Mouse (Mus musculus): ENCODE measurements around the gene Kncn.

Gene Kncn

DNA sequence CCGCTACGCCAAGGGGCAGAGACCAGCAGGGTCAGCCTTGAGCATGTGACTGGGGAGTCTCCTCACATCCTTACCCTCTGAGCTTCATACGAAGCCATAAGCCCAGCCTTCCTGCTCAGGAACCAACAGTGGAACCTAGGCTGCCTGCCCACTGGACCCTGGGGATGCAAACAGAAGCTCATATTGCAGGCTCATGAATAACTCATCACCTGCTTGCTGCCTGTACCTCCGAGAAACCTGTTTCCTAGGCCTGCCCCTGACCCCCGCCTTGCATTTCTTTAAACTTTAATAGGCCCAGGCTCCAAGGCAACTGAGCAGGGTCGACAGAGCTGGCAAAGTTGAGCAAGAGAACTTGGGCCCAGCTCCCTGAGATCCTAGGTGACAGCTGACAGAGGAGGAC lies at the start of gene Kncn:
Gene Kncn (plus strand): TSS at position 379 of the 400 bp plus-strand sequence.
- no peak for DNase-seq

DNA sequence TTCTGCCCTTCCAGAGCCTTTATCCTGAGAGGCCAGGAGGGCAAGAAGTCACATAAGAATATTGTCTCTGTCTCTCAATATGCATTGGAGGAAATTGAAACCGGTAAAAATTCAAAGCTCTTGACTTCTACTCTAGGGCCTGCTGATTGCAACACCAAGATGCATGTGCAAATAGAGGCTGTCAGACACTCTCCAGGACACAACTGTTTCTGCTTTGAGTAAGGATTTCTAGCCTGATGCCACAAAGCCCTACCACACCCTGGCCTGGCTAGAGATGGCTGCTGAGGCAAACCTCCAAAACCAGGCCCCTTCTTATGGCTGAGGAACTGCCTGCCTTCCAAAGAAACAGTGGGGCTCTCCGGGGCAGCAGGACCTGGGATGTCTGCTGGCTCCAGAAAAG lies 48.6 kb upstream of the Kncn start:
- DNase-seq: no peak

DNA sequence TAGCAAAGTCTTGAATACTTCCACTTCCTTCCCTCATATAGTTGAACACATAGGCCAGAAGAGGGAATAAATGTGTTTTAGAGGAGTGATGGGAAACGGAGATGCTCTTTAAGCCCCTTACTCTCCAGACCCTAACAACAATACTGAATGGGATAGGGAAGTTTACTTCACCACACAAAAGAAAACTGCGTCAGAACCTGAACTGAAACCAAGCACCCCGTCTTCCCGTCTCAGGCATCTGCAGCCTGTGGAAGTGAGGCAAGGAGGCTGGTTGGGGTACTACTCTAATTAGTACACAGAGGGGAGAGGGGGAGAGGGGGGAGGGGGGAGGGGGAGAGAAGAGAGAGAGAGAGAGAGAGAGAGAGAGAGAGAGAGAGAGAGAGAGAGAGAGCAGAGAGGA lies 46.0 kb upstream of the Kncn start:
- no peak for DNase-seq

DNA sequence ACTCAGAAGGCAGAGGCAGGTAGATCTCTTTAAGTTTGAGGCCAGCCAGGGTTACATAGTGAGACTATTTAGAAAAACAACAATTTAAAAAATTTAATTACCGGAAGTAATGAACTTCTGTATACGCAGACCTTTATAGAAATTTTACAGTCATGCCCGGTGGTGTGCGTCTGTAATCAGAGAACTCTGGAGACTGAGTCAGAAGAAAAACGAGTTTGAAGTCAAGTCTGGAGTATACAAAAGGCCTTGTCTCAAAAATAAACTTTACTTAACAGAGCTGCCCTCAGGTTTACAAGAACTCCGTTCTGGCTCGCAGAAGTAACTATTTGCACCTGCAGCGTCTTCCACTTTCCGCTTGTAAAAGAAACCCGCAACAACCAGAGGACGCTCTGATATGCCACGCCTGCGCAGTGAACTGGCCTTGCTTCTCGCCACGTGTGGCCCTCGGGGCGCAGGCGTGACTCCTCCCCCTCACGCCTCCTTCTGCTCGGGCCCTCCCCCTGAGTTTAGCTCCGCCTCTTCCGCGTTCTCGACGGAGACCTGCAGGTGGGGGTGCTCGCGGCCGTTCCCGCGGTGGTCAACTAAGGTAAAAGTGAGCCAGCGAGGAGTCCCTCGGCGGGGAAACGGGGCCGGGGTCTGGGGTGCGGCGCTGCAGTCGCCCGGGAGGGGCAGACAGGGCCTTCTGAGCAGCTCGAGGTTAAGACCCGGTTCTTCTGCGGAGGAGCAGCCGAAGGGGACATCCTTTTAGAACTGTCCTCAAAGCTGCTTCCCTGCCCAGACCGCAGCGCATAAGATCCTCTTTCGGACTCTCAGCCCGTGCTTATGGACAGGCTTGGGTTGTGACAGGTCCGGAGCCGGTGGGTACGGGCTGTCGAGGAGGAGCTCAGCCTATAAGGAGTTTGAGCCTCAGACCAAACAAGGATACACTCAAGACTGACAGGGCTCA lies 45.2 kb upstream of the Kncn start, which contains the start of gene Mknk1:
Gene Mknk1 (plus strand): TSS at position 503 of the 946 bp plus-strand sequence.
- DNase-seq: peak; percentile 97

DNA sequence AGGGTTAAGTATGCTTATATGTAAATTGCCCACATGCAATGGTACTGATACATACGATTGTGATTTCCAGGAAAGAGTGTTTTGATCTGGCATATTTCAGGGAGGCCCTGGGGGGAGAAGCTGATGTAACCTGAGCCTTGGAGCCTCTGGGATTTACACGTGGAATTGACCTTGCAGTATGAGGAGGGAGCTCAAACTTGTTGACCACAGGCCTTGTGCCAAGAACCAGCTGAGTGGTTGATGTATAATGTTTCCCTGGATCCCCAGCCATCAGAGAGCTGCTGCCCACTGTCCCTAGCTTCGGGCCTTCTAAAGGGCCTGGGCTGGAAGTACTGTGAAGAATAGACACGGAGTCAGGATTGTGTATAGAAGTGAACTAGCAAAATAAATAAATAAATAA lies 44.2 kb upstream of the Kncn start:
- no peak for DNase-seq

DNA sequence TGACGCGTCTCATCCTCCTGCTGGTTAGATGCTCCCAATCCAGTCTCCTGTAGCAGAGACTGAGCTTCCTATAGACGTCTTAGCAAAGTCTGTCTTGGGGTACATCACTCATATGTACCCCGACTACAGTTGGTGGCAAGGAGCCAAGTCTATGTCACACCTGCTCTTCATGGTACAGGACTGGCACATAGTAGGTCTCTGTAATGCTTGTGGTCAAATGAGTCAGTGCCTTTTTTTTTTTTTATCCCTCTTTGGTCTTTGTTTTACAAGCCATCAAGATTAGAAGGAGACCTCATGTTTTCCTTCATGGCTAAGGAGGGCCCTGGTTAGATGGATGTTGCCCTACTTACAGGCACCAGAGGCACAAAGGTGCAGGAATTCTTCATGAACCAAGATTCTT lies 43.4 kb upstream of the Kncn start:
- DNase-seq: no peak

DNA sequence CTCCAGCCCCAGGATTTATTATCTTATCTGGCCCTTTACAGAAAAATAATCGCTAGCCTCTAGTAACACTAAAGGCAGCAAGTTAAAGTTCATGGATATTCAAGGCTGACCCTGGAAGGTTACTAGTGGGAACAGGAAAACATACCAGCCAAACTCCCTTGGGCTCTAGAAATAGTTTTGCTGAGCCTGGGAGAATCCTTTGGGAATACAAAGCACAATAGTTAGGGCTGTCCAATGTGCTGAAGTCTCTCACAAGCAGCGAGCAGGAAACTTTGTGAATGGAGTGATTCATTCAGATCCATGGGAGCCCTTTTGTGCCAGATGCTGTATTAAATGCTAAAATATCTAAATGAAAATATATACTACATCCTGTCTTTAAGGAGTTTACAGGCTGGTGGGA lies 37.5 kb upstream of the Kncn start:
- DNase-seq: no peak

DNA sequence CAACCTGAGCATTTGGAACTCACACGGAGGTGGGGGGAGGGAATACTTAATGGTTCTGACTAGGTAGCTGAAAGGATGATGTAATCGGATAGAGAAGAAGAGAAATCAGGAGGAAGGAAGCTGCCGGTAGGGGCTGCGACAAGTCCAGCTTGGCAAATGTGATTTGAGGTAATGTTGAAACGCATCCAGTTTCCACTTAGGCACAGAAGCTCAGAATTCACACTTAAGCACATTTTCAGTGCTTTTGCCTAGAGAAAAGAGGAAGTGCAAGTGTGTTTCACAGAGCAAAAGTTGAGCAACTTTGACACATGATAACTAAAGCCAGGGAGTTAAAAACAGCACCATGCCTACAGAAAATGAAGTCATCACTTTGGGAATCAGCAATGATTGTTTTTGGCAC lies 36.8 kb upstream of the Kncn start:
- no peak for DNase-seq

DNA sequence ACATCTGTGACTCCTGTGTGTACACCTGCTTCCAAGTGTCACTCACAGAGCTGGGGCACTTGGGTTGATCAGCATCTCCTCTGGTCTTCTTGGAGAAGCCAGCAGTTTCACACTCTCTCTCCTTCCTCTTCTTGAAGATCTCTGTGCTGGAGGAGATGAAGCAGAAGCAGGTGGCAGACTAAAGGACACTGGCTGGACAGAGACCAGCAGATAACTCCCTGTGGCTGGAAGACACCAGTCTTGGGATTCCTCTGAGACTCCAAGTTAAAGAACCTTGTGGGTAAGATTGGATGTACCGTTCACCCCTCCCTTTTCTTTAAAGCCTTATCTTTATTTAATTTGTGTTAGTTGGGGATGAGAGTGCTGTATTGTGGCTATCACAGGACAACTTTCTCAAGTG lies 36.1 kb upstream of the Kncn start:
- no peak for DNase-seq

DNA sequence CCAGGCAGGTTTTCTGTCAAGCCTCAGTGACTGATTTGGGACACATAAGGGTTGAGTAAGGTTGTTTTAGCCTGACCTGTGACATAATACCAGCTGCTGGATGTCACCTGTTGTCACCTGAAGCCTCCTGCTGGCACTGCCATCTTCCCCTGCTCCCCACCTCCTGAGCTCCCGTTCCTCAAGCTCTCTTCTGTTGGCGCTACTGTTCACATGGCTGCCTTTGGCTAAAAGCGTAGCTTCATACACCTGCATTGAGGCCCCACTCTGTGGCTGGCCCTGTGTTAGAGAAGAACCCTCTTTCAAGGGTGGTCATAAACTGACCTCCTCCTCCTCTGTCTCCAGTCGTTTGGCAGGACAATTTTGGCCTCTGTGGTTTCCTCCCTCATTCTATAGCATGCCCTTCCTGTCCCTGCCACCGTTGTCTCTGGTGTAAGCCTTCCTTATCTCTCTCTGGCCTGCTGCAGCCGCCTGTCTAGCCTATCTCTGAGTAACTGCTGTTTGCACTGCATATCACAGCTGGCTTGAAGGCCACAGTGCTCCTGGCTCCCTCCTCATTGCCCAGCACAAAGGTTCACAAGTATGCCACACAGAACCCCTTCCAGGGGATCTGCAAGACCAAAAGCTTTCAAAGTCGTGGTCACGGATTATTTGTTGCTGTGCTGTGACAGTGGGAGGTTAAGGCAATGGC lies 35.1 kb upstream of the Kncn start:
- no peak for DNase-seq

DNA sequence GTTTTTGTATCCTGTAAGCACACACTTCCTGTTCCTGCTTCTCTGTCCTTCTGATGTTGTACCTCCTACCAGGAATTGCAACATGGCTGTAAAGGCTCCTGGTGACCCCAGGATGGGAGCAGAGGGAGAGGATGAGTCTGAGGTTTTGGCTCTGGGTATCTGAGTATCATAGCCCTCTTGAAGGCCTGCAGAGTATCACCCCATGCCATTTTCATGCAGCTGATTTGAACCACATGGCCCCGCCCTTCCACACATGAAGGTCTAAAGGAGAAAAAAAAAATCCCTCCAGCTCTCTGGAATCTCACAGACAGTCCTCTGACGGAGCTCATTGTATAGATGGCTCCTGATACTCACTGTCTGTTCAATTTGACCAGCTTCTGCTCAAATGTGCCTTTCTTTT lies 34.1 kb upstream of the Kncn start:
- DNase-seq: no peak

DNA sequence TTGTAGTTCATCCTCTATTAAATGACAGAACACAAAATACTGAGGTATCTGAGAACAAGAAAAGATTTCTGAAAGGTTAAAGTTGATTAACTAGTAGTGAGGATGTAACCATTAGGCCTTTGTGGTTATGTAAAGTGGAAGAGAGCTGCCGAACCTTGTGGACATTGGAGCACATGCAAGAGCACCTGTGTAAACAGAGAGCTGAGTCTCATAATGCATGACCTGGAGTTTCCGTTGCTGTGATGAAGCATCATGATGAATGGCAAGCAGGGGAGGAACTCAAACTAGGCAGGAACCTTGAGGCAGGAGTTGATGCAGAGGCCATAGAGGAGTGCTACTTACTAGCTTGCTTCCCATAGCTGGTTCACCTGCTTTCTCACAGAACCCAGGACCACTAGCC lies 33.6 kb upstream of the Kncn start:
- no peak for DNase-seq

DNA sequence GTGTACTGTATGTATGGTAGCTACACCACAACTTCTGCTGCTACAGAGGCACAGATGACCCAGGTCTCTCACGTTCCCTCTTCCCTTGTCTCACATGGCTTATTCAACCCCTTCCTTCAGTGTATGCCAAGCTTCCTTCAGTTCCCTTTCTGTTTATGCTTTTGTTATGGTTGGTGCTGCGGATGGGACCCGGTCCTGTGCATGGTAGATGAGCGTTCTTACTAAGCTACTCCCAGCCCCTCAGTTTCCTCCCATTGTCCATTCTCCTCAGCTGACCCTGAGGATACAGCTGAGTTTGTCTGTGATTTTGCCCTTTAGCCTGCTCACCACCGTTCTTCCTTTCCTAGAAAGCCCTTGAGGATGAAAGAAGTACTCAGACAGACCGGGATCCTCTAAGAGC lies 32.6 kb upstream of the Kncn start:
- no peak for DNase-seq

DNA sequence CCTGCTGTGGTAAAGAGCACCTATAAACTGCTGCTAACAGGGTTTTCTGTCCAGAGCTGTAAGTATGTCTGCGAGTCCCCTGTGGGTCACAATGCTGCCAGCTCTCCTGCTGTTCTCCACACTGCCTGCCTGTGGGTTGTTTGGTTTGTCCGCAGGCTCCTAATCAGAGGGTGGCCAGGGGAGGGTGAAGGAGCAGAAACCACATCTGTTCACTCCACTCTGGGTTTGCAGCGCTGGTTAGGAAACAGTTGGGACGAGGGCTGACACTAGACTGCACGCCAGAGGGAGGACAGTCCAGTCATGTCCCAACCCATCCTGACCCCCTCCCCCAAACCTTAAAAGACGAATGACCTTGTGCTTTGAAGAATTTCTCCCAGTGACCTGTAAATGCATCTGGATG lies 29.1 kb upstream of the Kncn start:
- DNase-seq: no peak

DNA sequence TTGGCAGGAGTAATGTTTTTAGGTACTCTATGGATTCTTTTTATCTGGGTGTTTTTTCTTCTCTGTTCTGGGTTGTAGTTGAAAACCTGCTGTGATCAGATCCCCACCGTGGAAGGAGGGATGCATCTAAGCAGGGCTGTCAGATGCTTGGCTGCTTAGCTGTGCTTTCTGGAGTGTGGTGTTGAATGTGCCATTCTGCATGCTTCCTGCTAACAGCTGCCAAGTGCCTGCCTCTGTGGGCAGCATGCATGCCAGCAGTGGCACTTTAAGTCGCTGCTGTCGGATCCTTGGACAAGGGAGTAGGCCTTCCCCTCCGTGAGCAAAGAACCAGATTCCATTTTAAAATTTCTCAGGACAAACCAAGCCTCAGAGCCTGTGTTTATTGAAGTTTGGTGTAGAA lies 28.6 kb upstream of the Kncn start:
- no peak for DNase-seq

DNA sequence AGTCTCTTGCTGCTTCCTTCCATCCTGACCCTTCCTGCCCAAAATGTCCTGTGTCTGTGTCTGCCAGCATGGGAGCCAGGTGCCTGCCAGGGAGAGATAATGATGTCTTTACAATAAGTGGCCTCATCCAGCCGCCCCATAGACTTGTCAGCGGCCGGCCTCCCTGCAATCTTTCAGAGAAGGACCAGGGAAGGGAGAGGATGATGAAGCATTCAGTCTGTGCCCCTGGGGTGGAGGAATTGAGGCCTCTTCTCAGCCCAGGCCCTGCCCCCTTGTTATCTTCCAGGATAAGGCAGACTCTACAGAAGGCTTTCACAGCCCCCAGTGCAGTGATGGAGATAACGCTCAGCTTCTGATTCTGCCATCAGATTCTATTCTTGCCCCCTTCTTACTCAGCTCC lies 27.9 kb upstream of the Kncn start:
- DNase-seq: no peak

DNA sequence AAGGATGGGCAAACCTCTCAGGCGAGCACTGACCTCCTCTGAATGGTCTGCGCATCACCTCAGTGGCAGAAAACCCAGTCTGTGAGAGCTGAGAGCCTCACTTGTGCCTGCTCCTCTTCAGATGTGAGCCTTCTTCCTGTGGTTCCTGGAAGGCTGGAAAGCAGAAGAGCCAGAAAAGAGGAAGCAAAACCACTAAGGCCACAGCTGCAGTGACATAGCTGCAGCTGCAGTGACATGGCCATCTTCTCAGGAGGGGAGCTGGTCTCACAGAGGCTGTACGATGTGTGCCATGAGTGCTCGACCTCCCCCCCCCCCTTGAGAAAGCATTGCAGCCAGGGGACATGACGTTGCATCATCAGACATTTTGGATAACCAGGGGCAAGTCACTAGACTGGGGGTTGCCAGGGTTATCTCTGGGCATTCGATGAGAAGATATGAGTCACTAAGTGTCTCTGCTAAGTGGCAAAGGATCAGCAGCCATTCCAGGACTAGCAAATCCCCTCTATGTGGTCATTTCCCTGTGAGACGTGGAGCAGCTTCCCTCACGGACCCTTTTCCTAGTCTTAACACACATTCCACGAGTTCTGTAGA lies 26.8 kb upstream of the Kncn start:
- no peak for DNase-seq

DNA sequence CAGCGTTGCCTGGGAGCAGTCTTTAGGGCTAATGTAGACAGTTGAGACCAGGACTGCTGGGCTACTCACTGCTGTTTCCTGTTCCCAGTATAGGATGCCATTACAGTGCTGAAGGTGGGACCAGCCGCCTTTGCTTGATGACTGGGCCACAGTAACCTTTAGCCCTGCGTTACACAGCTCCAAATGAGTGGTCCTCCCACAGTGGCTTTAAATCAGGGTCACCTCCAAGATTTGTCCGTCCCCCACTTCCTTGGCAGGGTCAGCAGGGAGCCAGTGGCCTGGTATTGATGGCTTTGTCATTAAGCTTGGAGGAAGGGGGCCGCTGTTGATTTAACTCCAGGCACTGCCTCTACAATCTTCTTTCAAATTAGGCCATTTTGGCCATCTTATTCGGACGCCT lies 20.8 kb upstream of the Kncn start:
- no peak for DNase-seq

DNA sequence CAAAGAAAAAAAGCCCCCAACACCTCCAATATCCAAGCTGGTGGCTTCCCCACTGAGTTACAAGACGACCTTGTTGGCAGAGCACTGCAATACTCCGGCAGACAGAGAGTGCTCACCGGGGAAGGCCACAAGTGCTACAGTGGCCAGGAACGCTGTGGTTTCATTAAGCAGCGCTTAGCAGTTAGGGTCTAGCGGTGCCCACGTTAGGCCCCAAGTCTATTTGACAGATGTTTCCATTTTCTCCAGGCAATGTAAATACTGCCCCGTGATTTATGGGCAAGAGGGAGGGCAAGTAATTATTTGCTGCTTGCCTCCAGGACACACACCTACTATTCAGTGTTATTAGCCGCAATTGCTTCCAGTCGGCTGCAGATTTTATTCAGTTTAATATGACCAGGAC lies 20.3 kb upstream of the Kncn start:
- DNase-seq: no peak

DNA sequence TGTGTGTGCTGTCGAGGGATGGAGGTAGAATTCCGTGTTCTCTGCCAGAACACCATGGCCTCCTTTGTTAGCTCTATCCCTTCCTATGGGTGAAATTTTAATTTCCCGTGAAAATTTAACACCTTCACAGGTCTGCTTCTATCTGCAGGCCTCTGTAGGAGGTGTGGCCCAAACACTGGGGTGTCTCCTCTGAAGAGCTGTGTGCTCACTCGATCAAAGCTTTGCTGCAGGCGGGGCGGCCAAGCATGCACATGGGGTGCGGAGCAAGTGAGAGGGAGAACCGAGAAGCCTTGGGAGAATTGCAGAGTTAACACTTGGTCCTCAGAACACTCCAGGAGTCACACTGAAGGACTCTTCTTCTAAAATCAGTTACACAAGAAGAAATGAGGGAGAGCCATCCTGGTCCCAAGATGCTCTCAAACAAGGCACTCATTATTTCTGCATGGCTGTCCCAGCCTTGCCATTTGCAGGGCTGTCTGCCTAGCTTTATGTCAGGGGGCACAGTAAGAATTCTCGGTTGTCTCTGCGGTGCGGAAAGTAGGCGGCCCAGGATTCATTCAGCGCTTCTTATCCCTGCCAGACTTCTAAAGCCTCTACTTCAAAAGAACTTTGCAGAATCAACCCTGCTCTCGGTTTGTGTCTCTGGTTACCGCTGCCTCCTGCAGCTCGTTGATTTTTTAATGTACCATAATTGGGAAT lies 14.5 kb upstream of the Kncn start:
- DNase-seq: no peak

DNA sequence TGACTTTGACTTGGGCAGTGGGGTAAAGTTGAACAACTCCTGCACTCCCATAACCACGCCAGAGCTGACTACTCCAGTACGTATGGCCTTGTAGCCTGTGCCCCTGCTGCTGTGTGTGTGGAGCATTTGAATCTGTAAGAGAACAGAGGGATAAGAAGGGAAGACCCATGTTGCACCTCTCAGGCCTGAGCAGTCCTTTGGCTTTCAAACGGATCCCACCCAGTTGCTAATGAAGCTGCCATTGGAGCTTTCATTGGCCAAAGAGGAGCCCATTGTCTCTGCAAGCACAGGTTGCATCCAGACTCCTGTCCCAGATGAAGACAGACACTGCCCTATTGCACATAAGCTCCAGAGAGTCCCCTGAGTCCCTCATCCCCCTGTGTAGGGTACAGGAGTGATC lies 11.0 kb upstream of the Kncn start:
- DNase-seq: no peak

DNA sequence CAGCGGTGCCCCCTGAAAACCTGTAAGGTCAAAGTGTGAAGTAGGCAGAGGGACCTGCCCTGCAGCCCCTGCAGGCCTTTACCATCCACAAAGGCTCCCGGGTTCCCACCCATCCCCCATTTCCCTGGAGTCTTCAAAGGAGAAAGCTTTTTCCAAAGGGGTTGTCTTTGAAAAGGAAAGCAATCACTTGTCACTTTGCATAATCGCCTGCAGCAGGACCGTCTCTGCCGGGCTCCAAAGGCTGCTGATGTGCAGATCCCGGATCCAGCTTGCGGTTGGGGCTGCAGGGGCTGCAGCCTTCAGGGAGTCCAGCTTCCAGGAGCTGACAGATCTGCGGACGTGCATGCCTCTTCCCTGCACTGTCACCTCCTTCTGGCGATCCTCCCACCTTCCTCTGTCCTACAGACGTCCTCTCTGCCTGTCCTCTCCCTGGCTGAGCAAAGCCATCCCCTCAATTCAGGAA lies 6.0 kb upstream of the Kncn start:
- DNase-seq: no peak

DNA sequence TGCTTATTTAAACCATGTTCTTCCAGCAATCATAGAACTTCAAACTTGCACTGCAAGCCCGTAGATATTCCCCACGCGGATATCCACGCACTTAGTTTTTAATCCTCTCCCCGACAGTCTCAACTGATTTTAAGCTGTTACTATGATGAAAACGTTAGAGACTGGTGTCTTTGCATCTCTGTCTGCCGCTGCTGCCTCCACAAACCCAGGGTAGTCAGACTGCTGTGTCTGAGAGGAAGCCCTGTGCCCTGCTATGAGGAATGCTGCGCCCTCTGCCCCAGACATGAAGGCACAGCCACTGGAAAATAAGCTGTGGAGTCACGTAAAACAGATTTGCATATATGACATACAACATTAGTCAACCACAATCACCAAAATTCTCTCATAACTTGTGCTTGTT lies 5.4 kb upstream of the Kncn start:
- no peak for DNase-seq

Measured in thymus, postnatal 4 days (tissue).